Mouse (Mus musculus): ENCODE results near the gene Pecr.

DNA sequence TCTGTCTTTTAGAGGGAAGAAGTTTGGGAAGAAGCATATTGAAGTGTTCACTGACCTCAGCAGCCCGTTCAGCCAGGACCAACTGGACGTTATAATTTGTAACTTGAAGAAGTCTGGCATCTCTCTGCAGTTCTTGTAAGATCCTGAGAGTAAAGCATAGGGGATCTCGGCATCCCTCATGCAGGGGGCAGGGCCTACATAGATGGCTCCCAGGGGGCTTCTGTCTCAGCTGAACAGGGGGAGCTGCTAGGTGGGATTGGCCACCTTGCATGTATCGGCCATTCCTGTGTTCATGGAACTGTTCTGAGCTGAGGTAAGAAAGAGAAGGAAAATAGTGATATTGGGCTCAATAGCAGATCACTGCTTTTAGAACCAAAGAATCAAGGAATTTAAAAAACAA, 31.3 kb upstream of the Pecr start:
- no peak for TF ChIP-seq CTCF (conservative IDR thresholded peaks at IDR 0.05 in 1 of 2, IDR thresholded peaks at IDR 0.05 in 1 of 2; ENCODE audit: low read depth in 2 of 2, low read length in 2 of 2)
- no peak for TF ChIP-seq HCFC1 (IDR thresholded peaks at IDR 0.05; ENCODE audit: low read depth, low read length)
- TF ChIP-seq POLR2A (IDR thresholded peaks at IDR 0.05; ENCODE audit: low read depth, low read length) = no peak
- TF ChIP-seq MAX (IDR thresholded peaks at IDR 0.05; ENCODE audit: low read length) = no peak
- TF ChIP-seq NELFE (IDR thresholded peaks at IDR 0.05; ENCODE audit: low read depth, low read length) = no peak
- no peak for TF ChIP-seq TCF12 (IDR thresholded peaks at IDR 0.05; ENCODE audit: low read depth, low read length)
- no peak for TF ChIP-seq GABPA (IDR thresholded peaks at IDR 0.05; ENCODE audit: insufficient replicate concordance, low read depth, low read length)
- no peak for TF ChIP-seq CHD2 (IDR thresholded peaks at IDR 0.05; ENCODE audit: low read length)
- TF ChIP-seq MAZ (IDR thresholded peaks at IDR 0.05; ENCODE audit: low read depth, low read length) = no peak

All from CH12.LX (cell line).